Mouse (Mus musculus) lung, postnatal 25 days (tissue): ENCODE results near the gene 4921509C19Rik.
A peak's percentile ranks its signal among the peaks of the same experiment; 100 is the strongest.
"Not testable (repeated sequence)": the region's sequence is repeated elsewhere in the genome, so short reads cannot be mapped to it uniquely, and the experiment has no call there.

Source experiments
- DNase-seq: peaks from one replicate; pipeline ENCODE4 v3.0.0; 2022; ENCODE audit warnings: low spot score

The 4921509C19Rik gene

GRCm38 (mm10) chr2:151476053-151476452 lies at the start of gene 4921509C19Rik:
Gene 4921509C19Rik, minus strand, starts transcription at chr2:151476153.
- DNase-seq = not testable (repeated sequence)

GRCm38 (mm10) chr2:151525520-151525919 lies 49.6 kb upstream of the 4921509C19Rik start:
- no peak for DNase-seq

GRCm38 (mm10) chr2:151524324-151525041 lies 48.5 kb upstream of the 4921509C19Rik start:
- no peak for DNase-seq

- DNase-seq = no peak
Observed at GRCm38 (mm10) chr2:151519000-151519399, 43.0 kb upstream of the 4921509C19Rik start.

- DNase-seq = no peak
Observed at GRCm38 (mm10) chr2:151513525-151514285, 37.8 kb upstream of the 4921509C19Rik start.

- peak; percentile 28 for DNase-seq
Observed at GRCm38 (mm10) chr2:151512199-151512598, 36.2 kb upstream of the 4921509C19Rik start.

GRCm38 (mm10) chr2:151504226-151504625 lies 28.3 kb upstream of the 4921509C19Rik start:
- no peak for DNase-seq

- DNase-seq = no peak
Observed at GRCm38 (mm10) chr2:151500442-151501007, 24.6 kb upstream of the 4921509C19Rik start.

- no peak for DNase-seq
Observed at GRCm38 (mm10) chr2:151498358-151498757, 22.4 kb upstream of the 4921509C19Rik start.

- peak; percentile 93 for DNase-seq
Observed at GRCm38 (mm10) chr2:151494035-151494803, 18.3 kb upstream of the 4921509C19Rik start, which contains the start of gene Nsfl1c. Gene Nsfl1c, plus strand, starts transcription at chr2:151494182.

GRCm38 (mm10) chr2:151486496-151486895 lies 10.5 kb upstream of the 4921509C19Rik start:
- no peak for DNase-seq

GRCm38 (mm10) chr2:151434971-151435370 lies 41.0 kb downstream of the 4921509C19Rik start:
- not testable (repeated sequence) for DNase-seq

GRCm38 (mm10) chr2:151434203-151434602 lies 41.8 kb downstream of the 4921509C19Rik start:
- peak; percentile 1 for DNase-seq
